Mouse (Mus musculus): ENCODE results near the gene Zfp775.

- TF ChIP-seq ZNF384 (IDR thresholded peaks at IDR 0.05; ENCODE audit: low read depth, low read length) (no peak), MAFK (IDR thresholded peaks at IDR 0.05; ENCODE audit: insufficient read depth, low read depth, low read length) (no peak)
These were observed 29.2 kb upstream of the Zfp775 start, which contains the start of gene Rarres2 for GRCm38 (mm10) chr6:48572572-48573061.

Measured in ES-E14 (cell line).